Mouse (Mus musculus) bone marrow macrophage, adult 2 months (primary cell): ENCODE measurements around the gene Qprt.

Experiments used
- CTCF ChIP-seq: IDR thresholded peaks from 2 replicates; pipeline ENCODE4 v1.5.1; 2012; ENCODE audit warnings: low read depth, mild to moderate bottlenecking, low read length, moderate library complexity
- POLR2A ChIP-seq: IDR thresholded peaks from 2 replicates; pipeline ENCODE4 v1.6.1; 2012; ENCODE audit warnings: mild to moderate bottlenecking, low read depth, low read length, borderline replicate concordance

GRCm38 (mm10) chr7:127088901-127089845 is 32.9 kb downstream of the Qprt start:
- no peak for TF ChIP-seq CTCF
- TF ChIP-seq POLR2A: no peak
